Mouse (Mus musculus): ENCODE data around the gene Rps8.
"Not testable (repeated sequence)": the region's sequence is repeated elsewhere in the genome, so short reads cannot be mapped to it uniquely, and the experiment has no call there.

Rps8 gene

DNA sequence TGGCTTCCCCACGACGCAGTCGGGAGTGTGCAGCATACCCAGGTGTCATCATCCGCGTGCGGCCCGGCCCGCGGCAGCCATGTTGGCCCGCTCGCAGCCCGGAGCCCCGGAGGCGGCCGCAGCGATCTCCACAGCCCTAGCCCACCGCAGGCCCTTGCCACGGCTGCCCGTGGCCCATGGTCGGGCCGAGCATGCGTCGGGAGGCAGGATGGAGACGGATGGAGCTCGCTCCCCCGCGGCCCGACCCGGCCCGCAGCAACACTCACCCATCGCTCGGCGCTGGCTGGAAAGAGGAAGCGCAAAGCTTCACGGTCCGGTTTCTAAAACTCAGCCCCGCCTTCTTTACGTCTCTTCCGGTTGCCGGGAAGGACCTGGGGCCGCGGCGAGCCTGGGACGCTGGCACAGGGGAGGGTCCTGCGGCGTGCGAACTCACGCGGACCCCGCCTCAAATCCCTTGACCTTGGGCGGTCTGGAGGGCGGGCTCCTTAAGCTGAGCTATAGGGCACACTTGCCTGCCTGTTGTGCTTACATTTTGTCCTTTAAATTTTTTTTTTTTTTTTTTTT lies at the start of gene Rps8:
Rps8 (minus strand) TSS at position 452 of the 564 bp plus-strand sequence.
- DNase-seq = peak; percentile 91 to 93

DNA sequence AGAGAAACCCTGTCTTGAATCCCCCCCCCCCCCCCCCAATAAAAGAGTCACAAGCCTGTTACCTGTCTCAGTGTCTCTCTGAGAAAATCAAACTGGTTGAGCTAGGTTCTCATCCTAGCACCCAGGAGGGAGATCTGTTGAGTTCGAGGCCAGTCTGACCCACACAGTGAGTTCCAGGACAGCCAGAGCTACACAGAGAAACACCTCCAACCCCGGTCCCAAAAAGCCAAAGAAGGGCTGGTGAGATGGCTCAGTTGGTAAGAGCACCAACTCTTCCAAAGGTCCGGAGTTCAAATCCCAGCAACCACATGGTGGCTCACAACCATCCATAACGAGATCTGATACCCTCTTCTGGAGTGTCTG lies 46.9 kb upstream of the Rps8 start:
- no peak for DNase-seq

DNA sequence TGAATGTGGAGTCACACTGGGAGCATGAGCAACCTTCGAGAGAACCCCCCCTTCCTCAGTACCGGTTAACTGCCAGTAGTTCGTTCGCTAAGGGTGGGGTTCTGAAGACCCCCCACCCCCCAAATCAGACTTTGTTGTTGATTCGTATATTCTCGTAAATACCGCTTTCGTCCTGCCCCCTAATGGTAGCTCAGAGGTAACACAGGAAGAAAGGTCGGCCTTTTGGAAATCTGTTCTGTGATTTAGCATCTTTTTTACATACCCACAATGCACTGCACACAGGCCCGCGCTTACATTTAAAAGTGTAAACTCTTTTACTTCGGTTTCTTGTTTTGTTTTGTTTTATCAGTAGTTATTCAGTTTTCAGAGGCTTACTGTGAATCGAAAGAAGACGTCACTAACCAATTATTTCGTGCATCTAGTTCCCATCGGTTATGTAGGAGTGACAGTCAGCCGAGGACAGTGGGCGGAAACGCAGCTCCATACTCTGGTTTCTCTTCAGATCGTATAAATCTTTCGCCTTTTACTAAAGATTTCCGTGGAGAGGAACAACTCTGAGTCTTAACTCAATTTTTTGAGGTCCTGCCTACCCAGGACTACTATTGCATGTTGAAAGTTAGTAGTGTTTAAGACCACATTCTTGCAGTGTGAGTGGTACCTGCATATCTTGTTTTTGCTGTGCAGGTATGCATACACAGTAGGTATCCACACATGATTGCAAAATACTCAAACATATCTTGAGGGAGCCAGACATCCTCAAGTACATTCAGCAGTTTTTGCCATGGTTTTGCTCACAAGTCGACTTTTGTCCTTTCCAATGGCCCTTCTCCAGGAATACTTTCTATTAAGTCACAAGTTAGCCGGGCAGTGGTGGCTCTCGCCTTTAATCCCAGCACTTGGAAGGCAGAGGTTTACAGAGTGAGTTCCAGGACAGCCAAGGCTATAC lies 46.3 kb upstream of the Rps8 start:
- DNase-seq = peak; percentile 55 to 76

DNA sequence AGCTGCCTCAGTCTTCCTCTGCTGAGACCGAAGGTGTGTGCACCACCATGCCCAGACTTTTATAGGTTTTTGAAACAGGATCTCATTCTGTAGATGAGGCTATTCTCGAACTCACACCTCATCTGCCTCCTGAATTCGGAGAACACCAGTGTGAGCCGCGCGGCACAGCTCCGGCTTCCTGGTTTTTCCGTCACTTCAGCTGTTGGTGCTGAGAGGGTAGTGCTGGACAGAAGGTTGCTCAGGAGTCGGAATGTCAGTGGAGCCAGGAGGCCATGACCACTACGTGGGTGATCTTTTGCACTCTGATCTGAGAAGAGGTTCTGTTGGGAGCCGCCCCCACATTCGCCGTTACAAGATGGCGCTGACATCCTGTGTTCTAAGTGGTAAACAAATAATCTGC lies 35.8 kb upstream of the Rps8 start:
- no peak for DNase-seq

DNA sequence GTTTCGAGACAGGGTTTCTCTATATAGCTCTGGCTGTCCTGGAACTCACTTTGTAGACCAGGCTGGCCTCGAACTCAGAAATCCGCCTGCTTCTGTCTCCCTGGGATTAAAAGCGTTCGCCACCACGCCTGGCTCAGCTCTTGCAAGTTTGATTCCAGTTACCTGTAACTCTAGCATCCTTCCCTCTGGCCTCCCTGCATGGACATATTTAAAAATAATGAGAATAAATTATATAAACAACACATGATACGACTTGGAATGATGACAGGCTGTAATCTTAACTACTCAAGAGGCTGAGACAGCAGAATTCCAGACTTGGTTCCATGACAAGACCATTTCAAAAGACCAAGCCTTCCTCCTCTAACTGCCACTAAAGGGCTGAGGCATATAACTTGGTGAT lies 34.6 kb upstream of the Rps8 start:
- no peak for DNase-seq

DNA sequence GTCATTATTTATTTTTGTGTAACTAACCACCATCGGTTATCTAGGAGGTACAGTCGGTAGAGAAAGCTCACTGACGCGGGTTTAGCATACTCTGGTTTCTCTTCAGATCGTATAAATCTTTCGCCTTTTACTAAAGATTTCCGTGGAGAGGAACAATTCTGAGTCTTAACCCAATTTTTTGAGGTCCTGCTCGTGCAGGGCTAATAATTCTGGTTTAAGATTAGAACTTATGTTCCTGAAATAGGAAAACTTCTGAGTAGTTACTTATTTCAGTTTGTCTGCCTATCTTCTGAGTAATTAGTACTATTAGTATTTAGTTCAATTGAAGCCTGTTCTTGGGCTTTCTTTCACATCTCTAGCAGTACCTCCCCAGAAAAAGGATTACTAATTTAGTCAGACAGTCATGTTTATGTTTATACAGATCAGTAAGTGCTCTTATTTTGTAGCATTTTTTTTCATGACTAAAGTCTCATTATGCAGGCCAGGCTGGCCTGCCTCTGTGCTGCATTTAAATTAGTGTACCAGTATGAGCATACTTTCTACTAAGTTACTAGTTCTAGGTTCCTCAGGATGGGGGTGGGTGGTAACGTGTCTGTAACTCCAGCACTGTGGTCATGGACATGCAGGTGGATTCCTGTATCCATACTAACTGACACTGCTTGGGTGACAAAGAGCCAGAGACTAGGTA lies 34.0 kb upstream of the Rps8 start:
- peak; percentile 35 to 38 for DNase-seq

DNA sequence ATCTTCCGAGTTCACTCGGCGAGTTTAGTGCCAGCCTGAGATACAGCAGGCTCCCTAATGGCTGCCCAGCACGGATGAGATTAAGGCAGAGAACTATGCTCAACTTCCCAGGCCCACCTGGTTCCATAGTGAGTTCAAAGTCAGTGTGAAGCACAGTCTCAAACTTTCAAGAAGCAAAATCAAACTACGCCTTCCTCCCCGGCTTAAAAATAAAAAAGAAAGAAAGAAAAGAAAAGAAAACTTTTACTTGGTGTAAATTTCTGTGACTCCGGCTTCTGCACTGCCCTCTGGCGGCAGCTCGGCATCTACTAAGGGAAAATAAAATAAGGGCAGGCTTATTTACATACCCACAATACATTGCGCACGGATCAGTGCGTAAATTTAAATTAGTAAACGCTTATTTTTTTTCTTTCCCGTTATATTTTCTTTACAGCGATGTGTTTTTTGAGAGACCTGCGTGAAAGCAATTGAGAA lies 33.4 kb upstream of the Rps8 start:
- peak; percentile 92 to 93 for DNase-seq

DNA sequence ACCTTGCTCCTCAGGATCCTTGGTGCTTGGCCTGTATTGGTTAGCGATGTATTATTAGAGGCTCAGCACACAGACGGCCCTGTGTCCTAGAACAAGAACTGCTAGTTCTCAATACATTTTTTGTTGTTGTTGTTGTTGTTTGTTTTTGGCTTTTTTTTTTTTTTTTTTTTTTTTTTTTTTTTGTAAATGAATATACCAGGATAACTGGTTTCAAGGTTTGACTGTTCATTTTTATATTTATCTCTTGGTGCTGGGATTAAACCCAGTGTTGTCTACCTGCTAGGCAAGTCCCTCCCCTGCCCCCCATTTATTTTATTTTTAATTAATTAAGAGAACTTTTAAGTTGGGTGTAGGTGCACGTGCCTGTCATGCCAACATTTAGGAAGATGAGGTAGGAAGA lies 32.9 kb upstream of the Rps8 start:
- no peak for DNase-seq

DNA sequence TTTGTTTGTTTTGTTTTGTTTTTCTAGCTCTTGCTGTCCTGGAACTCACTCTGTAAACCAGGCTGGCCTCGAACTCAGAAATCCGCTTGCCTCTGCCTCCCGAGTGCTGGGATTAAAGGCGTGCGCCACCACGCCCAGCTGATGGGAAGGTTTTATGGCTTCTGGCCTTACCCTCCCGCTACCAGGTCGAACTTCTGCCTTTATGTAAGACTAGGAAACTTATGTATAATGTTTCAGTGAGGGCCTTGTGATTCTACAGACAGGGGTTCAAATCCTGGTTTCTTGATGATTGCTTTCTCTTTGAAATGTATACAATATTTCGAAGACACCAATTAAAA lies 26.7 kb upstream of the Rps8 start:
- not testable (repeated sequence) for DNase-seq

DNA sequence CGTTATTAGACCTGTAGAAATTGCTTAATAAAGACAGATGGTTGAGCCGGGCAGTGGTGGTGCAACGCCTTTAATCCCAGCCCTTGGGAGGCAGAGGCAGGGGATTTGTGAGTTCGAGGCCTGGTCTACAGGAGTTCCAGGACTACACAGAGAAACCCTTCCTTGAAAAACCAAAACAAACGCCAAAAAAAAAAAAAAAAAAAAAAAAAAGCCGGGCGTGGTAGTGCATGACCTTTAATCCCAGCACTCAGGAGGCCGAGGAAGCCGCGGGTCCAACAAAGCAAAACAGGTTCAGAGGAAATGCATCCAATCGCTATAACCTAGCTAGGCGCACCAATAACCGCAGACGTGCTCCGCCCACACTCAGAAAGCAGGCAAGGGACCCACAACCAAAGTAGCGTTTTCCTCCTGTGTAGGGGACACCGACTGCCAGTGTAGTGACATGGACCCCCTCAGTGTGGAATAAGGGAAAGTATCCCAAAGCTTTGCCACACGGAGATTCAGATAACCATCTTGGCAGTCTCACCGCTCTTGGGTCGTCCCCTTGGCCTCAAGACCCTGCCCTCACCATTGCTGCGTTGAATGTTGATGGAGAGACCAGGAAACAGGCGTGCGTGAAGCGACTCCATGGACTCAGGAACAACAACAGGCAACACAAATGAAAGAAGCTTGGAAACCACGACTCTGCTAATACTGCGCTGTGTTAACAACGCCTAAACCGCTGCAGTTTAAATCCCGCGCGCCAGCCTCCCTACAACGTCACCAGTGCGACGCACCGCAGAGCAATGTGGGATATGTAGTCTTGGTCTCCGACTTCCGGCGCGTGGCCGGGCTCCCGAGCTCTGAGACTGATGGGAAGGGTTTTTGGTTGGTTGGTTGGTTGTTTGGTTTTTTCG lies 26.1 kb upstream of the Rps8 start, which contains the start of gene Kif2c:
Kif2c (minus strand) TSS at position 777 of the 896 bp plus-strand sequence.
- DNase-seq = peak; percentile 93 to 95

DNA sequence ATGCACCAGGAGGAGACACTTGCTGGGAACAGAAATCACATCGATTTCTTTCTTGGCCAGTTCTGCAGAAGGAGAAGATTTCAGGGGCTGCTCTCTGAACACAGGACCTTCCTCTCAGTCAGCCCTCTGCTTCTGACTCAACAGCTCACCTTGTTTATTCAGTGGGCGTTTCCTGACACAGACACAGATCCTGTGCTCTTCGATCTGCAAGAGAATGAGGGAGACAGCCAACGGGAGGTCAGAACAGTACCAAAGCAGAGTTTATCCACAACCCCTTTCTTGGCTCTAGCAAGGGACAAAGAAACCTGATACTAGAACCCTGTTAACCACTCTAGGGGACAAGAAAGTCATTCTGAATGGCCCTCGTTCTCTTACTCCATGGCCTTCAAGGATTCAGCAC lies 13.9 kb upstream of the Rps8 start:
- no peak for DNase-seq

DNA sequence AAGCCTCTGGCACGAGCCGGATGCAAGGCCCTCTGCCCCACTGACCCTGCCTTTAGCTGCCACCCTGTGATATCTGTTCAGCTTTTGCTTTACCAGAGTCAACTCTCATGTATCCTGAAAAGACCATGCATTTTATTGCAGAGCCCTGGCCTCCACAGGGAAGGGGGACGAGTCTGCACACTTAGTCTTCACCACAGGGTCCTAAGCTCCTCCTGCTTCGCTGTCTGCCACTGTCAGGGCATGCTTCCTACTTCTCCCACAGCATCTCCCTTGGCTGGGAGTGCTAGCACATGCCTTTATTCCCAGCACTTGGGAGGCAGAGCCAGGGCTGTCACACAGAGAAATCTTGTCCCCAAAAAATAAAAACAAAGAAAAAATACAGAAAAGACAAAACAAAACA lies 5.1 kb upstream of the Rps8 start:
- no peak for DNase-seq

DNA sequence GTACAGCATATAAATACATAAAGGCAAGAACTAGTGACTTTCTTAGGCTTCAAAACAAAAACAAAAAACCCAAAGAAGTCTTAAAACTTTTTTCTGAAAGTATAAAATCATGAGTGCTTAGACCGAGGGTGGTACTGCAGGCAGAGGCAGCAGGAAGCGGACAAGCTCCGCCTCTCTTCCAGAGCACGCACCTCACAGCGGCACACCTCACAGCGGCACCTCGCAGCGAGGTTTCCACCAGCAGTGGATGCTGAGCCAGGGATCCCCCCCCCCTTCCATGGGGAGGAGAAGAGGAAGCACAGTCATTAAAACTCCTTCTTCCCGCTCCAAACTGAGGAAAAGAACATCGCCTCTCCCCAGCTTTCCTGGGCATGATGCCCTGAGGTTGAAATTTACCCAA lies 3.6 kb upstream of the Rps8 start:
- DNase-seq = no peak

DNA sequence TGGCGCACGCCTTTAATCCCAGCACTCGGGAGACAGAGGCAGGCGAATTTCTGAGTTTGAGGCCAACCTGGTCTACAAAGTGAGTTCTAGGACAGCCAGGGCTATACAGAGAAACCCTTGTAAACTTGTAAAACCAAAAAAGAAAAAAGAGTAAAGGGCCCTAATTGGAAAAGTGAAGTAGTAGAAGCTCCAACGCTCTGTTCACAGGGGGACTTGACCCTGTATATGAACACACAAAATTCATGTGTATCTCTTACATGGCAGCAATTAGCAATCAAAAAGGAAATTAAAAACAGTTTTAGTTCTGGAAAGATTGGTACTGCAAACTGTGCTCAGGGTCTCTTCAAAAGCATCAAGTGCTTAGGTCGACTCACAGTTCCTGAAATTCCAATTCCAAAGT lies 329 bp upstream of the Rps8 start:
- no peak for DNase-seq

DNA sequence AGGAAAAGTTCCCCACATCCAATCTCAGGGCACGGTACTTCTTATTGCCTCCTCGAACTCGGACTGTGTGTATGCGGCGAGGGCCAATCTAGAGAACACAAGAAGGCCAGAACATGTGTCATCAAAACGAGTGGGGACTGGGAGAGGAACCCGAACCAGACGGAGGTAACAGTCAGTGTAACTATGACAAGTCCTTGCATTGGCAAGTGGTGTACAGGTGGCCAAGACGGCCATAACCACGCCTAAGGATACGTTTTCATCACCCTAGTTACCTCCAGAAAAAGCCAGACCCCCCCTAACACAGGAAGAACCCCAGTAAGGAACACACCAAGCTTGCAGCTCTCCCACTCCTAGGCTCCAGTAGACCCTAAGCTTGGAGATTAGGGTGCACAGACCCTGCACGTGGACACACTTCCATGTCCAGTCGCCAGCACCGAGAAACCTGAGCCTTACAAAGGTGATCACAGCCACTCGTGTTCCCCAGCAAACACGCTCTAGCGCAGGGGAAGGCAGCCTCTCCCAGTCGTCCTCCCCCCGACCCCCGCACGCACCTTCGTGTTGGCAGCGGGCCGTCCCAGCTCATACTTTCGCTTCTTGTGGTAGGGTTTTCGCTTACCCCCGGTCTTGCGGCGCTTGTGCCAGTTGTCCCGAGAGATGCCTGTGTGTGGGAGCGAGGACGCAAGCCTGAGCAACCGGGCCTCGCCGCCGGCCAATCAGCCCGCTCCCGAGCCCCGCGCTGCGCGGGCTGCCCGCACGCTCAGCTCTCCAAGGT lies 837 bp downstream of the Rps8 start:
- DNase-seq = peak; percentile 8 to 20

DNA sequence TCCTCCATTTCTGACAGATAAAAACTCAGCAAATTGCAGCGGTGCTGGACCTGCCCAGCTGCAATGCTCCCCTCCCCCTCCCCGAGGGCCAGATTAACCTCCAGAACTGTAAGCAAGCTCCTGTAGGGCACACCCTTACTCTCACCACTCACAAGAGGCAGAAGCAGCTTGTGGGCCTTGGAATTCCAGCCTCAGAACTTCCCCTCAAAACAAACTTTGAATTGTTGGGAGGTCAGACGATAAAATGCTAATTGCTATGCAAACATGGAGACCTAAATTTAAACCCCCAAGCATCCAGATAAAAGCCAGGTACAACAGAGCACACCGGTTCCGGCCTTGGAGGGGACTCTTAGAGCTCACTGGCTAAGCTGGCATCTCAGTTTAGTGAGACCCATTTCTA lies 3.3 kb downstream of the Rps8 start:
- peak in 1 of 2 experiments; percentile 25 for DNase-seq

DNA sequence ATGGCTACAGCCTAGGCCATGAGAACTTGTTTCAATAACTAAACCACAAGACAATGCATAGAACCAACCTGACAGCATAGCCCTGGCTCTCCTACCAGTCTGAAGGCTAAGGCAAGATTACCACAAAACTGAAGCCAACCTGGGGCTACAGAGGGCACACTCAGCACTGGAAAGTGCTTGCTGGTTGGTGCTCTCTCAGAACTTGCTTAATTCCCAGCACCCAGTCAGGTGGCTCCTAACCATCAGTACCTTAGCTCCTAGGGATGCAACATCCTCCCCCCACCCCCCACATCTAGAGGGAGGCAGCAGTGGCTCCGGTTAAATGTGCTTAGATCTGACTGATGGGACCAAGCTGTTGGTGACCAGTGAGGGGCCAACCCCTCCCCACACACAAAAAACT lies 4.6 kb downstream of the Rps8 start:
- DNase-seq = no peak

DNA sequence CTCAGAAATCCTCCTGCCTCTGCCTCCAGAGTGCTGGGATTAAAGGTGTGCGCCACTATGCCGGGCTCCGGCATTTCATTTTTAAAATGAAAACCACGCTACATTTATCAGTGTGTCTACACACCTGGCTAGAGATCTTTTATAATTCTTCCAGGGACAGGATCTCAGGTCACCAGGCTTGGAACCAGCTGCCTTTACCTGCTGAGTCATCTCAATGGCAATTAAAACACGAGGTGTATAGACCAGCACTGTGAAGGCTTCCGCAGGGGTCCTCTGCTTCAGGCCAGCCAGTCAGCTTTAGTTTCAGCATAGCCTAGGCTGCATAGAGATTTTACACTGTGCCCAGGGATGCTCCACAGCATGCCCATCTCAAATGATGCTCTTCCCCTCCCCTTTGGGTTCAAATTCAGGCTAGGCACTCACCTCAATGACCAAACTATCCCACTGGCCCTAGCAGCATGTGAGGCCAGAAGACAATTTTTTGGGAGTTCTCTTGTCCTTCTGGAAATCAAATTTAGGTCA lies 5.8 kb downstream of the Rps8 start:
- DNase-seq = no peak

DNA sequence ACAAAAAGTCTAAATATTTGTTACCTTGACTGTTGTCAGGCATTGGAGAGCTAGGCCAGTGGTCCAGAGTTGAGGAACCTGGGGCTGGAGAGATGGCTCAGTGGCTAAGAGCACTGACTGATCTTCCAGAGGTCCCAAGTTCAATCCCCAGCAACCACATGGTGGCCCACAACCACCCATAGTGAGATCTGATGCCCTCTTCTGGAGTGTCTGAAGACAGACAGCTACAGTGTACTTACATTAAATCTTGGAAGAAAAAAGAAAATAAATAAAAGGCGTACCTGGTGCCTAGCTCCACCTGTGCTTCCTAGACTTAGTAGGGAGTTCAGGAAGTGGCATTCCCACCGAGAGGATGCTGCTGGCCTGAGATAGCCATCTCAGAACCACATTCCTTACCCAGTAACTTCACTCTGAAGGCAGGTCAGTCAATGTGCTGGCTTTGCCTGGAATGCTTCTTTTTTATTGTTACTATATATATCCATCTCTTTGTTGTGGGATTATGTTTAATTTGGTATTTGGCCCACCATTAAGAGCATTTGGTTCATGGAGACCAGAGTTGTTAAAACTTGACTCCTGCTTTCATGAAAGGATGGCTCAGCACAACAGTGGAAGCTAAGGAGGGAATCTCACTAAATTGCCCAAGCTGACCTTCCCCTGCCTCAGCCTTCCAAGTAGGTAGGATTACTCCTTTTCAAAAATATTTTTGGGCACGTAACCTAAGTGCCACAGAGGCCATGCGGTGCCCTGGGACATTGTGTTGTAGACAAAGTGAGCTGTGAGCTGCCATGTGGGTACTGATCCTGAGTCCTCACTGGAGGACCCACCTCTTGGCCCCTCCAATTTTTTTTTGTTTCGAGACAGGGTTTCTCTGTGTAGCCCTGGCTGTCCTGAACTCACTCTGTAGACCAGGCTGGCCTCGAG lies 6.5 kb downstream of the Rps8 start:
- no peak for DNase-seq

DNA sequence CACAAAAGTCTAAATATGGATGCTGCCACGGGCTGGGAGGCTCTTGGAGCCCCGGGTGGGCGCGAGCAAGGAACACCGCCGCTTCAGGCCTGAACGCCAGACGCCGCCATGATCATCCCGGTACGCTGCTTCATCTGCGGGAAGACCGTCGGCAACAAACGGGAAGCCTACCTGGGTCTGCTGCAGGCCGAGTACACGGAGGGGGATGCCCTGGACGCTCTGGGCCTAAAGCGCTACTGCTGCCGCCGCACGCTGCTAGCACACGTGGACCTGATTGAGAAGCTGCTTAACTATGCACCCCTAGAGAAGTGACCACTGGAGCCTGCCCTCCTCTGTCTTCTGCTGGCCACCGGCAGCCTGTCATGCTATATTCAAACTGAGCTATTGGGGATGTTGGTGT lies 7.2 kb downstream of the Rps8 start:
- no peak for DNase-seq

All from cerebellum, postnatal 10 days (tissue).